Mouse (Mus musculus) heart, embryonic 14.5 days (tissue): Measurements from ENCODE around the gene Stx6. TPM values are rescaled to one million over a fixed set of nuclear protein-coding genes. Genes with fewer than 3 reads are reported as not detected.

Experiments used
- ATAC-seq: fragments of 200-750 bp; cut with Nextera tagmentation; 2 replicates; pipeline ENCODE4 v1.8.0; 2017; ENCODE audit warnings: low read depth, moderate TSS enrichment; ENCODE audit not compliant: insufficient number of reproducible peaks, insufficient read depth, low FRiP score
- H3K27ac ChIP-seq, 2 experiments: fragments of 200-500 bp in 1 of 2; fragments of 300-500 bp in 1 of 2; sonication (generic) in 1 of 2; replicated peaks in 1 of 2; 2 replicates each; pipeline ENCODE4 v1.5.1; 2012 to 2014; ENCODE audit warnings: low read depth in 2 of 2, low read length in 2 of 2, control low read depth in 1 of 2, mild to moderate bottlenecking in 1 of 2, mixed read lengths in 1 of 2; ENCODE audit not compliant: control insufficient read depth in 1 of 2, insufficient read depth in 1 of 2
- H3K27me3 ChIP-seq: fragments of 300-500 bp; sonication (generic); 2 replicates; pipeline ENCODE4 v1.6.1; 2014; ENCODE audit warnings: mild to moderate bottlenecking, low read length, control low read depth; ENCODE audit not compliant: control insufficient read depth, insufficient read depth
- H3K36me3 ChIP-seq: fragments of 300-500 bp; sonication (generic); 2 replicates; pipeline ENCODE4 v1.6.1; 2014; ENCODE audit warnings: mild to moderate bottlenecking, control low read depth, low read length, mixed read lengths; ENCODE audit not compliant: control insufficient read depth, insufficient read depth
- H3K4me1 ChIP-seq, 2 experiments: fragments of 200-500 bp in 1 of 2; fragments of 300-500 bp in 1 of 2; sonication (generic) in 1 of 2; 2 replicates each; pipeline ENCODE4 v1.6.1; 2012 to 2014; ENCODE audit warnings: low read length in 2 of 2, control low read depth in 1 of 2, mixed read lengths in 1 of 2; ENCODE audit not compliant: control insufficient read depth in 2 of 2, insufficient read depth in 2 of 2
- H3K4me2 ChIP-seq: fragments of 300-500 bp; sonication (generic); 2 replicates; pipeline ENCODE4 v1.6.1; 2014; ENCODE audit warnings: mild to moderate bottlenecking, low read length
- H3K4me3 ChIP-seq, 2 experiments: fragments of 200-500 bp in 1 of 2; fragments of 300-500 bp in 1 of 2; sonication (generic) in 1 of 2; 2 replicates each; pipeline ENCODE4 v1.5.1; 2012 to 2014; ENCODE audit warnings: low read length in 2 of 2, mild to moderate bottlenecking in 2 of 2, control low read depth in 1 of 2, low read depth in 1 of 2, moderate library complexity in 1 of 2; ENCODE audit not compliant: control insufficient read depth in 1 of 2, insufficient read depth in 1 of 2
- H3K9ac ChIP-seq: fragments of 300-500 bp; sonication (generic); 2 replicates; pipeline ENCODE4 v1.6.1; 2014; ENCODE audit warnings: mild to moderate bottlenecking, low read length
- H3K9me3 ChIP-seq: fragments of 300-500 bp; sonication (generic); 2 replicates; pipeline ENCODE4 v1.6.1; 2016; ENCODE audit warnings: low read length, control low read depth; ENCODE audit not compliant: control insufficient read depth
- WGBS: fragments of 180-500 bp; shearing (Covaris S2); extraction: QIAGEN DNeasy Blood & Tissue Kit; methylation state at CpG from one replicate; pipeline ENCODE4 v1.1.7; 2014; 5-methylcytosine and 5-hydroxymethylcytosine counted together
- polyA plus RNA-seq: library from polyadenylated mRNA; unstranded; fragments of >200 nt; fragmentation: Nextera tagmentation; extraction: Ambion mirVana; gene quantifications from 2 replicates; pipeline ENCODE4 v1.2.1, GENCODE M21; 2014

The Stx6 gene
- polyA plus RNA-seq, 1 experiment from 2014 or later: 56.4 TPM

- Histone ChIP-seq H3K9ac (peak overlapping the region; percentile 42; the same call in 1 of the 2 replicates), H3K4me2 (peak overlapping the region; percentile 81)
Observed at GRCm38 (mm10) chr1:155242488-155242745, 83.9 kb downstream of the Stx6 start.

DNA sequence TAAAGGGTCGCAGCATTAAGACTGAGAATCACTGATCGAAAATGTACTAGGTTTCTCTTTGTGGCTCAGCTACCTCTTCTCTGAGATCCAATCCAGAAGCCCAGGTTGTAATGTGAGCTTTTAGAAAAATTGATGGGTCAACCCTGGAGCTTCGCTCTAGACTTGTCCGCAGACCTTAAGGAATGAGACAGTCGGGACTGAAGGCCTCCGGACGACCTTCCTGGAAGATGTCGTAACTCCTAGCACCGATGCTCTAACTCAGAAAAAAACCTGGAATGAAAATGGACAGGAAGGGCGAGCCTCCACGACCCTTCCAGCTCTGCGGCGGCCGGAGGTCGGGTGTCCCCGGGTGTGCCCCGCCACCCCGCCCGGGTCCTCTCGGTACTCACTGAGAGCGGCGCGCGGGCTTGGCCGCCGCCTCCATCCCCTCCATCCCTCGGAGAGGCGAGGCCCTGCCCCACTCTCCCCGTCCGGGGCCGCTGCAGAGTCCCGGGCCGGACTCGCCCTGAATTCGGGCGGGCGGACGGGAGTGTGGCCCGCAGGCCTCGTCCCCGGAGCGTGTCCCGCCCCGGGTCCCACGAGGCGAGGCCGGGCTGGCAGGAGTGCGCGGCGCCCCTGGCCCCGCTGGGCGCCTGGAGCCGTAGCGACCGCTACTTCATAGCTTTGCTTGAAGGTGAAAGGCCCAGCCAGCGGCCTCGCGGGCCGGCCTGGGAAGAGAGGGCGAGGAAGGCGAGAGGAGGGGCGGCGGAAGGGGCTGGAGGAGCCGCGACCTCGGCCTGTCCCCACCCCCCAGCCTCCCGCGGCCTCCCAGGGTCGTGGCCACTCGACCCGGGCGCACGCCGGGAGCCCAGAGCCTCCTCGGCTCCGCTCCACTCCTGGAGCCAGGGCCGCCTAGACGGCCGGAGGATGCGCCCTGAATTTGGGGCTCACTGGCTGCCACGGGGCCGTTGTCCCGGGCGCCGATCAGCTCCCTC lies 85.6 kb downstream of the Stx6 start, which contains the start of gene BC034090:
Gene BC034090, minus strand, starts transcription at position 648 of the 974 bp plus-strand sequence.
- Histone ChIP-seq H3K9ac (peak within 1 kb of the TSS; percentile 98), H3K4me2 (peak within 1 kb of the TSS; percentile 81), H3K27me3 (no peaks in the 10 kb centered on the region), H3K9me3 (no peaks in the 10 kb centered on the region), H3K4me1 (peaks cover 14 to 29% of the 10 kb centered on the region in 2 experiments), H3K4me3 (peak within 1 kb of the TSS; percentile 83 to 93), H3K27ac (peak within 1 kb of the TSS; percentile 92 to 96), H3K36me3 (peaks cover 32% of the 10 kb centered on the region)
- WGBS: 2% methylated on average over 65 of the region's 85 CpGs
- peak; percentile 75 for ATAC-seq

More at GRCm38 (mm10) chr1:155242488-155242745, 83.9 kb downstream of the Stx6 start:
- Histone ChIP-seq H3K27me3 (no peaks in the 10 kb centered on the region), H3K36me3 (peaks cover 46% of the 10 kb centered on the region), H3K4me3 (no peak overlapping the region), H3K27ac (no peak overlapping the region), H3K4me1 (peaks cover 26 to 43% of the 10 kb centered on the region in 2 experiments), H3K9me3 (no peaks in the 10 kb centered on the region)
- no peak for ATAC-seq
- WGBS: 62% methylated on average over 1 of the region's 1 CpGs

- Histone ChIP-seq H3K4me3 (peak overlapping the region; percentile 83 to 93), H3K9ac (peak overlapping the region; percentile 98), H3K27ac (peak overlapping the region; percentile 92 to 96), H3K4me1 (peaks cover 11 to 22% of the 10 kb centered on the region in 2 experiments), H3K36me3 (peaks cover 24% of the 10 kb centered on the region), H3K27me3 (no peaks in the 10 kb centered on the region), H3K4me2 (peak overlapping the region; percentile 81), H3K9me3 (no peaks in the 10 kb centered on the region)
- WGBS: 3% methylated on average over 26 of the region's 29 CpGs
- peak; percentile 18 for ATAC-seq
Observed at GRCm38 (mm10) chr1:155244771-155245211, 86.3 kb downstream of the Stx6 start.

DNA sequence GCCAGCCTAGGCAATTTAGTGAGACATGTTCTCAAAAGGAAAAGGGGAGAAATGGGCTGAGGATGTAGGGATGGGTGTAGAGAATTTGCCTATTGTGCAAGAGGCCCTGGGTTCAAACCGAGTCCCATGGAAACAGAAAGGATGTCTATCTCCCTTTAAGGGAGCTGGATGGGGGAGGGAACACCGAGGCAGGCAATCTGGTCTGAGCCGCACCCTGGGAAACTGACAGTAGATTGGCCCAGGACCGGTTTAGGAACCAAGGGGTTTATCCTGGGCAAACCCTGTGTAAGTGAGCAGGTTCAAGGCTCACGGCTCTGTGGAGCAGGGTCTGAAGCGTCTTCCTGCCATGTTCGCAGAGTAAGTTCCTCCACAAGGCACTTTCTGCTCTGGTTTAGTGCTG lies 87.0 kb downstream of the Stx6 start:
- no peak for ATAC-seq
- H3K9ac ChIP-seq: peak overlapping the region; percentile 98
- peak overlapping the region; percentile 83 to 93 for H3K4me3 ChIP-seq
- peak overlapping the region; percentile 92 to 96; a peak in 2 of 4 replicates for H3K27ac ChIP-seq
- peaks cover 17% of the 10 kb centered on the region for H3K36me3 ChIP-seq
- peak overlapping the region; percentile 81 for H3K4me2 ChIP-seq
- H3K9me3 ChIP-seq: no peaks in the 10 kb centered on the region
- H3K27me3 ChIP-seq: no peaks in the 10 kb centered on the region
- H3K4me1 ChIP-seq: peaks cover 10 to 20% of the 10 kb centered on the region in 2 experiments
- WGBS: 67% methylated on average over 7 of the region's 7 CpGs

- H3K9me3 ChIP-seq: no peaks in the 10 kb centered on the region
- H3K4me2 ChIP-seq: no peak overlapping the region
- 30% methylated on average over 5 of the region's 5 CpGs for WGBS
- no peak overlapping the region for H3K27ac ChIP-seq
- peaks cover 8 to 16% of the 10 kb centered on the region in 2 experiments for H3K4me1 ChIP-seq
- H3K36me3 ChIP-seq: no peaks in the 10 kb centered on the region
- H3K27me3 ChIP-seq: no peaks in the 10 kb centered on the region
- no peak overlapping the region for H3K9ac ChIP-seq
- ATAC-seq: no peak
- H3K4me3 ChIP-seq: no peak overlapping the region
Observed at GRCm38 (mm10) chr1:155247441-155247840, 88.9 kb downstream of the Stx6 start.

DNA sequence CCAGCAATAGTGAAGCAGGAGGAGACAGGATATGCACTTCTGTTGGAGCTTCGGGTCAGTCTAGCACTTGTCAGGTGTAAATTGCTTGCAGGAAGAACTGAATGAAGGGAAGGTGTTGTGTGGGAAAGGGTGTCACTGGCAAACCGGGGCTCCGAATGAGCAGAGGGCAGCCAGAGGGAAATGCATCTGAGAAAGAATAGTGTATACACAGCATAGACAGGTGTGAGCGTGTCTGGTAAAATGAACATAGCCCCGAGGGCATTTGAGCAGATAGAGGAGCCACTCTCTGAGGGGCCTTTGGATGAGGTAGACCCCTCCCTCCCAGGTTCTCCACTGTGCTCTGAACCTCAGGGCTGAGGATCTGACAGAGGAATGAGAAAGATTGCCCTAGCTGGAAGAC lies 89.5 kb downstream of the Stx6 start:
- Histone ChIP-seq H3K36me3 (no peaks in the 10 kb centered on the region), H3K4me1 (peaks cover 8 to 17% of the 10 kb centered on the region in 2 experiments), H3K4me3 (no peak overlapping the region), H3K9me3 (no peaks in the 10 kb centered on the region), H3K27ac (no peak overlapping the region), H3K9ac (no peak overlapping the region), H3K27me3 (no peaks in the 10 kb centered on the region), H3K4me2 (no peak overlapping the region)
- no peak for ATAC-seq
- WGBS: 45% methylated on average over 5 of the region's 5 CpGs

DNA sequence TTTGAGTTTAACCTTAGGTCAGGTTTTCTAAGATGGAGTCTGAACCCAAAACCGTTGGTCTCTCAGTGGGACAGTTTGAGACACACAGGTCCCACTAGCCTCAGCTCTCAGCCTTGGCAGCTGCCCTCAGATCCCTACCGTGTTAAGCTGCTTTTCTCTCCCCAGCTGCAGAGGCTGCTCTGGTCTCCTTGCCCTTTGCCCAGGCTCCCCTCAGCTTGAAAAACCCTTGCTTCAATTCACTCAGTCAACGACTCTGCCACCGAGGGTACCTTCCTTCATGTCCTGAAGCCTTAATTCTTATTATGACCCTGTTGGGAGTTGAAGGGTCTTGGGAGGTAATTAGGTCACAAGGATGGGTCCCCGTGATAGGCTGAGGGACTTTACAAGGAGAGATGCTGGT lies 91.4 kb downstream of the Stx6 start:
- Histone ChIP-seq H3K27ac (no peak overlapping the region), H3K4me2 (no peak overlapping the region), H3K4me3 (no peak overlapping the region), H3K4me1 (peaks cover 8 to 17% of the 10 kb centered on the region in 2 experiments), H3K9me3 (no peaks in the 10 kb centered on the region), H3K9ac (no peak overlapping the region), H3K36me3 (no peaks in the 10 kb centered on the region), H3K27me3 (no peaks in the 10 kb centered on the region)
- ATAC-seq: no peak
- 48% methylated on average over 5 of the region's 5 CpGs for WGBS
